Mouse (Mus musculus): Measurements from ENCODE around the gene Naa20.

DNA sequence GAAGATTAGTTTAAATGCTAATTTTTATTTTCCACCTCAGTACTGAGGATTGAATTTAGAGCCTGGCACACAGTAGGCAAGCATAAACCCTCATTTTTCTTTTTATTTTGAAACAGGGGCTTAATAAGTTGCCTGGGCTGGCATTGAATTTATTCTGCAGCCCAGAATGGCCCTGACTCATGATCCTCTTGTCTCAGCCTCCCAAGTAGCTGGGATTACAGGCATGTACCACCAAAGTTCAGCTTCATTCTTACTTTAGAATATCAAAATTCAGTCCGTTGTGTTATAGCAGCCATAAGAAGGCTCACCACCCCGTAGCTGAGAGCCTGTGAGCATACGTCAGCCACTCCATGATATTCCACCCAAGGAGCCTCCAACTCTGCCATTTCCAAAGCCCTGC, 35.7 kb upstream of the Naa20 start:
- no peak for TF ChIP-seq CTCF (IDR thresholded peaks at IDR 0.05; ENCODE audit: borderline replicate concordance, insufficient read depth, low read length)
- TF ChIP-seq POLR2A (IDR thresholded peaks at IDR 0.05; ENCODE audit: low read depth, low read length) = no peak

All from embryonic fibroblast, embryonic 13.5 days (primary cell).